Mouse (Mus musculus): ENCODE measurements around the gene Gm10570.
A peak's percentile ranks its signal among the peaks of the same experiment; 100 is the strongest.

GRCm38 (mm10) chr4:130341691-130342090 lies 33.2 kb upstream of the Gm10570 start:
- TF ChIP-seq CTCF (IDR thresholded peaks at IDR 0.05; ENCODE audit: low read depth) (peak; percentile 89), EP300 (IDR thresholded peaks at IDR 0.05; ENCODE audit: low read depth) (no peak)
